Mouse (Mus musculus): ENCODE measurements around the gene Larp4.

- TF ChIP-seq CTCF (IDR thresholded peaks at IDR 0.05; ENCODE audit: borderline replicate concordance, insufficient read depth, low read length) (no peak), POLR2A (IDR thresholded peaks at IDR 0.05; ENCODE audit: low read depth, low read length) (no peak)
Observed at GRCm38 (mm10) chr15:99979266-99979665, 9.4 kb downstream of the Larp4 start.

All from embryonic fibroblast, embryonic 13.5 days (primary cell).